Comparison of ENCODE assay signal across 13 mouse cellular contexts in genomic region chr2:115813721-115814120, GRCm38 (mm10).
DNase-seq lines count a peak whose midpoint lies in the region; ATAC-seq lines count a peak whose summit lies in the region.
"Had no signal": no experiment of that assay in that cellular context is flagged by ENCODE, and none has a peak within 500 bp of the region (broad histone marks: within the 10 kb centered on the region; RNA-seq: fewer than 3 reads in every experiment).

No protein-coding gene starts in this region.

- no peak overlapping the region for H3K4me3 ChIP-seq in embryonic facial prominence, embryonic 12.5 days
- H3K4me3 ChIP-seq in embryonic facial prominence, embryonic 10.5 days: no peak overlapping the region; the same call in 1 of the 2 replicates
- H3K4me3 ChIP-seq in intestine, embryonic 14.5 days (ENCODE audit: low read depth, low read length): no peak overlapping the region
- H3K4me3 ChIP-seq in intestine, embryonic 15.5 days (replicated peaks): no peak overlapping the region
- H3K4me3 ChIP-seq in hindbrain, embryonic 14.5 days (replicated peaks; ENCODE audit: low read length): no peak overlapping the region
- no peak overlapping the region for H3K4me3 ChIP-seq in neural tube, embryonic 14.5 days (ENCODE audit: low read depth, low read length)
- H3K4me3 ChIP-seq: liver, embryonic 12.5 days had no signal

- whole genome bisulfite sequencing in embryonic facial prominence, embryonic 12.5 days: 67% methylated on average over 6 of the region's 6 CpGs
- WGBS in embryonic facial prominence, embryonic 10.5 days: 79% methylated on average over 6 of the region's 6 CpGs
- 41% methylated on average over 6 of the region's 6 CpGs for WGBS in intestine, embryonic 14.5 days
- 41% methylated on average over 6 of the region's 6 CpGs for WGBS in intestine, embryonic 15.5 days
- 60% methylated on average over 6 of the region's 6 CpGs for WGBS in hindbrain, embryonic 14.5 days
- WGBS in neural tube, embryonic 14.5 days: 20% methylated on average over 6 of the region's 6 CpGs

- H3K9ac ChIP-seq in embryonic facial prominence, embryonic 12.5 days: no peak overlapping the region
- H3K9ac ChIP-seq in intestine, embryonic 14.5 days (ENCODE audit: low read length): no peak overlapping the region
- no peak overlapping the region for H3K9ac ChIP-seq in intestine, embryonic 15.5 days
- no peak overlapping the region for H3K9ac ChIP-seq in hindbrain, embryonic 14.5 days
- H3K9ac ChIP-seq in neural tube, embryonic 14.5 days (replicated peaks; ENCODE audit: low read depth, low read length): no peak overlapping the region
- H3K9ac ChIP-seq: liver, embryonic 12.5 days had no signal

- H3K4me2 ChIP-seq in embryonic facial prominence, embryonic 12.5 days (replicated peaks): peak overlapping the region; percentile 30; the same call in 1 of the 2 replicates
- H3K4me2 ChIP-seq in intestine, embryonic 14.5 days (ENCODE audit: low read length): peak overlapping the region; percentile 12
- H3K4me2 ChIP-seq in intestine, embryonic 15.5 days (replicated peaks): no peak overlapping the region
- H3K4me2 ChIP-seq in hindbrain, embryonic 14.5 days (replicated peaks): peak overlapping the region; percentile 31
- H3K4me2 ChIP-seq in neural tube, embryonic 14.5 days (ENCODE audit: low read depth, low read length): peak overlapping the region; percentile 41
- H3K4me2 ChIP-seq: liver, embryonic 12.5 days; midbrain, embryonic 11.5 days had no signal

- peaks cover 12% of the 10 kb centered on the region; the same call in 1 of the 2 replicates for H3K4me1 ChIP-seq in embryonic facial prominence, embryonic 12.5 days
- peaks cover 19% of the 10 kb centered on the region for H3K4me1 ChIP-seq in embryonic facial prominence, embryonic 10.5 days
- peaks cover 9% of the 10 kb centered on the region; the same call in 1 of the 2 replicates for H3K4me1 ChIP-seq in intestine, embryonic 14.5 days (replicated peaks; ENCODE audit: control insufficient read depth, insufficient read depth, low read length)
- H3K4me1 ChIP-seq in intestine, embryonic 15.5 days (replicated peaks): 0 out of 2 replicates have a peak, but pooled peaks cover 3% of the 10 kb centered on the region
- H3K4me1 ChIP-seq in hindbrain, embryonic 14.5 days (replicated peaks; ENCODE audit: control insufficient read depth, insufficient read depth, low read length): peaks cover 8% of the 10 kb centered on the region
- peaks cover 7% of the 10 kb centered on the region; the same call in 1 of the 2 replicates for H3K4me1 ChIP-seq in neural tube, embryonic 14.5 days (ENCODE audit: control insufficient read depth, insufficient read depth, low read length)
- H3K4me1 ChIP-seq: liver, embryonic 12.5 days had no signal

- no peaks in the 10 kb centered on the region for H3K36me3 ChIP-seq in embryonic facial prominence, embryonic 12.5 days
- H3K36me3 ChIP-seq in embryonic facial prominence, embryonic 10.5 days (replicated peaks): no peaks in the 10 kb centered on the region
- H3K36me3 ChIP-seq in intestine, embryonic 14.5 days (ENCODE audit: control insufficient read depth, insufficient read depth, low read length): no peaks in the 10 kb centered on the region
- no peaks in the 10 kb centered on the region for H3K36me3 ChIP-seq in intestine, embryonic 15.5 days
- H3K36me3 ChIP-seq in hindbrain, embryonic 14.5 days (replicated peaks; ENCODE audit: control insufficient read depth, insufficient read depth): no peaks in the 10 kb centered on the region
- H3K36me3 ChIP-seq in neural tube, embryonic 14.5 days (ENCODE audit: control insufficient read depth, insufficient read depth, low read length): no peaks in the 10 kb centered on the region
- H3K36me3 ChIP-seq: liver, embryonic 12.5 days had no signal

- DNase-seq in embryonic facial prominence, embryonic 10.5 days (ENCODE audit: low spot score): no peak
- DNase-seq in intestine, embryonic 14.5 days (ENCODE audit: low spot score): no peak
- no peak for DNase-seq in hindbrain, embryonic 14.5 days (ENCODE audit: low spot score)
- DNase-seq in cerebellum, adult 9-11 months: no peak
- DNase-seq in frontal cortex, postnatal 25 days (ENCODE audit: low spot score in 2 of 2): no peak
- DNase-seq: adrenal gland, postnatal 25 days; cerebellum, adult 11-12 months; lung, postnatal 10 days had no signal

- no peaks in the 10 kb centered on the region for H3K9me3 ChIP-seq in embryonic facial prominence, embryonic 12.5 days
- no peaks in the 10 kb centered on the region for H3K9me3 ChIP-seq in embryonic facial prominence, embryonic 10.5 days
- H3K9me3 ChIP-seq in intestine, embryonic 14.5 days (ENCODE audit: control insufficient read depth, low read length): no peaks in the 10 kb centered on the region
- H3K9me3 ChIP-seq in intestine, embryonic 15.5 days: no peaks in the 10 kb centered on the region
- no peaks in the 10 kb centered on the region for H3K9me3 ChIP-seq in hindbrain, embryonic 14.5 days (ENCODE audit: control insufficient read depth, low read length)
- H3K9me3 ChIP-seq in neural tube, embryonic 14.5 days (ENCODE audit: control insufficient read depth, low read length): no peaks in the 10 kb centered on the region
- H3K9me3 ChIP-seq: liver, embryonic 12.5 days had no signal

- ATAC-seq in embryonic facial prominence, embryonic 12.5 days (ENCODE audit: insufficient number of reproducible peaks, insufficient read depth, low FRiP score, low TSS enrichment): no peak
- no peak for ATAC-seq in intestine, embryonic 14.5 days (replicated peaks; ENCODE audit: low FRiP score, low TSS enrichment, low read depth)
- ATAC-seq in intestine, embryonic 15.5 days: no peak
- ATAC-seq in hindbrain, embryonic 14.5 days (ENCODE audit: low FRiP score): no peak
- peak; percentile 63; the same call in 1 of the 2 replicates for ATAC-seq in neural tube, embryonic 14.5 days (ENCODE audit: low read depth)
- ATAC-seq: liver, embryonic 12.5 days had no signal

- no peaks in the 10 kb centered on the region for H3K27me3 ChIP-seq in embryonic facial prominence, embryonic 12.5 days
- H3K27me3 ChIP-seq in embryonic facial prominence, embryonic 10.5 days (replicated peaks; ENCODE audit: low read depth, poor library complexity, severe bottlenecking): no peaks in the 10 kb centered on the region; the same call in 1 of the 2 replicates
- H3K27me3 ChIP-seq in intestine, embryonic 14.5 days (replicated peaks; ENCODE audit: control insufficient read depth, insufficient read depth, low read length): no peaks in the 10 kb centered on the region
- H3K27me3 ChIP-seq in intestine, embryonic 15.5 days (replicated peaks): no peaks in the 10 kb centered on the region
- H3K27me3 ChIP-seq in hindbrain, embryonic 14.5 days (ENCODE audit: control insufficient read depth, insufficient read depth, low read length): no peaks in the 10 kb centered on the region
- no peaks in the 10 kb centered on the region for H3K27me3 ChIP-seq in neural tube, embryonic 14.5 days (ENCODE audit: control insufficient read depth, insufficient read depth, low read length)
- H3K27me3 ChIP-seq: liver, embryonic 12.5 days had no signal

- H3K27ac ChIP-seq in embryonic facial prominence, embryonic 12.5 days: no peak overlapping the region
- no peak overlapping the region for H3K27ac ChIP-seq in embryonic facial prominence, embryonic 10.5 days (replicated peaks)
- no peak overlapping the region for H3K27ac ChIP-seq in intestine, embryonic 14.5 days (ENCODE audit: low read depth)
- no peak overlapping the region for H3K27ac ChIP-seq in intestine, embryonic 15.5 days
- peak overlapping the region; percentile 18; the same call in 1 of the 2 replicates for H3K27ac ChIP-seq in hindbrain, embryonic 14.5 days
- H3K27ac ChIP-seq in neural tube, embryonic 14.5 days (ENCODE audit: low read depth, low read length): no peak overlapping the region
- H3K27ac ChIP-seq: liver, embryonic 12.5 days had no signal
